Mouse (Mus musculus): ENCODE measurements around the gene Cpt1a.

DNA sequence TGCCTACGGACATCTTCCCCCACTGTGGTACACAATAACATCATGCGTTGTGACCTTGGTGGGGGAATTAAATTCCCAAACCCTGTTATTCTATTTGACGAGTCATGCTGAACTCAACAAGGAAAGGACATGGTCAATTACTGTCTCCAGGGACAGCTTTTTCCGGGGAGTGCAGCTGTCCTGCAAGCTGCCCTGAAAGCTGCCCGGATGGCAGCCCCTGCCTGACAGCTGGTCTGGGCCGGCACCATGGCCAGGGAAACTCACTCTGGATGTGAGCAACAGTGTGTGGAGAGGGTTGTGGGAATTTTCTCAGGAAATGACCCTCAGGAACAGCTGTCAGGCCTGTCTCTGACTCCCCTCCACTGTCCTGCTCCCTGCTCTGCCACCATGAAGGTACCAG lies 100.4 kb downstream of the Cpt1a start:
- TF ChIP-seq POLR2A (IDR thresholded peaks at IDR 0.05; ENCODE audit: borderline replicate concordance, extremely low read depth, insufficient read depth, insufficient read length, poor library complexity, severe bottlenecking) (no peak), CTCF (IDR thresholded peaks at IDR 0.05; ENCODE audit: borderline replicate concordance, extremely low read depth, insufficient read depth, insufficient read length) (no peak)

Measured in brain, embryonic 14.5 days (tissue).